Mouse (Mus musculus) forebrain, postnatal 0 days (tissue): ENCODE measurements around the gene Dnajc5g. TPM values are rescaled to one million over a fixed set of nuclear protein-coding genes. Genes with fewer than 3 reads are reported as not detected.

ENCODE experiments used
- ATAC-seq: fragments of 200-750 bp; cut with Nextera tagmentation; 2 replicates; pipeline ENCODE4 v1.8.0; 2017; ENCODE audit warnings: mild to moderate bottlenecking, moderate library complexity
- DNase-seq: peaks from one replicate; pipeline ENCODE4 v3.0.0-alpha.2; 2015
- H3K27ac ChIP-seq: fragments of 300-500 bp; sonication (generic); 2 replicates; pipeline ENCODE4 v1.5.1; 2014; ENCODE audit warnings: low read depth, mild to moderate bottlenecking, antibody characterized with exemption, low read length, moderate library complexity, mixed read lengths
- H3K27me3 ChIP-seq: fragments of 300-500 bp; sonication (generic); 2 replicates; pipeline ENCODE4 v1.6.1; 2014; ENCODE audit warnings: mild to moderate bottlenecking, low read length, mixed read lengths; ENCODE audit not compliant: insufficient read depth
- H3K36me3 ChIP-seq: fragments of 300-500 bp; sonication (generic); 2 replicates; pipeline ENCODE4 v1.6.1; 2014; ENCODE audit warnings: mild to moderate bottlenecking, moderate library complexity; ENCODE audit not compliant: insufficient read depth
- H3K4me1 ChIP-seq: fragments of 300-500 bp; sonication (generic); 2 replicates; pipeline ENCODE4 v1.6.1; 2014; ENCODE audit warnings: antibody characterized with exemption; ENCODE audit not compliant: insufficient read depth
- H3K4me2 ChIP-seq: fragments of 300-500 bp; sonication (generic); 2 replicates; pipeline ENCODE4 v1.6.1; 2014; ENCODE audit warnings: low read depth, mild to moderate bottlenecking, moderate library complexity
- H3K4me3 ChIP-seq: fragments of 300-500 bp; sonication (generic); 2 replicates; pipeline ENCODE4 v1.5.1; 2014; ENCODE audit warnings: low read depth, low read length, mixed read lengths
- H3K9ac ChIP-seq: fragments of 300-500 bp; sonication (generic); 2 replicates; pipeline ENCODE4 v1.6.1; 2014; ENCODE audit warnings: mild to moderate bottlenecking
- H3K9me3 ChIP-seq: fragments of 300-500 bp; sonication (generic); 2 replicates; pipeline ENCODE4 v1.6.1; 2016; ENCODE audit warnings: low read length
- CTCF ChIP-seq: sonication (generic); IDR thresholded peaks from 2 replicates; pipeline ENCODE4 v1.5.1; 2016; ENCODE audit warnings: antibody characterized with exemption, control low read depth, low read depth
- WGBS: fragments of 180-500 bp; shearing (Covaris S2); extraction: QIAGEN DNeasy Blood & Tissue Kit; methylation state at CpG from one replicate; pipeline ENCODE4 v1.1.7; 2014; 5-methylcytosine and 5-hydroxymethylcytosine counted together
- polyA plus RNA-seq: library from polyadenylated mRNA; unstranded; fragments of >200 nt; fragmentation: Nextera tagmentation; extraction: Ambion mirVana; gene quantifications from 2 replicates; pipeline ENCODE4 v1.2.1, GENCODE M21; 2015
- total RNA-seq: library from RNA; depleted of rRNA; stranded (reverse); fragments of >200 nt; gene quantifications from 2 replicates; pipeline ENCODE4 v1.2.3, GENCODE M21; 2014

The Dnajc5g gene
- total and polyA plus RNA-seq, 2 experiments from 2014 or later: not detected

GRCm38 (mm10) chr5:31136730-31137424 is 30.8 kb downstream of the Dnajc5g start:
- Histone ChIP-seq H3K9ac (no peak overlapping the region), H3K36me3 (peaks cover 5% of the 10 kb centered on the region; the same call in 1 of the 2 replicates), H3K4me1 (peaks cover 15% of the 10 kb centered on the region), H3K27ac (no peak overlapping the region), H3K27me3 (peaks cover 49% of the 10 kb centered on the region), H3K4me2 (peak overlapping the region; percentile 63), H3K9me3 (no peaks in the 10 kb centered on the region), H3K4me3 (peak overlapping the region; percentile 33)
- no peak for DNase-seq
- WGBS: 1% methylated on average over 33 of the region's 33 CpGs
- peak; percentile 6; the same call in 1 of the 2 replicates for ATAC-seq
- TF ChIP-seq CTCF: no peak; the same call in 1 of the 2 replicates

- H3K27me3 ChIP-seq: peaks cover 49% of the 10 kb centered on the region
- H3K4me2 ChIP-seq: peak overlapping the region; percentile 63
- H3K27ac ChIP-seq: no peak overlapping the region
- no peak for TF ChIP-seq CTCF
- H3K4me1 ChIP-seq: peaks cover 15% of the 10 kb centered on the region
- WGBS: under 1% methylated on average over 13 of the region's 13 CpGs
- no peak for ATAC-seq
- peak overlapping the region; percentile 33 for H3K4me3 ChIP-seq
- H3K9me3 ChIP-seq: no peaks in the 10 kb centered on the region
- H3K36me3 ChIP-seq: peaks cover 5% of the 10 kb centered on the region; the same call in 1 of the 2 replicates
- DNase-seq: no peak
- 0 out of 2 replicates have a peak overlapping the region, but pooled peaks have one; percentile 10 for H3K9ac ChIP-seq
Measured at GRCm38 (mm10) chr5:31137658-31138057, 31.6 kb downstream of the Dnajc5g start.

- H3K4me3 ChIP-seq: peak within 1 kb of the TSS; percentile 33
- no peaks in the 10 kb centered on the region for H3K9me3 ChIP-seq
- DNase-seq (no peak), ATAC-seq (peak; percentile 14; the same call in 1 of the 2 replicates)
- H3K4me2 ChIP-seq: peak within 1 kb of the TSS; percentile 63
- TF ChIP-seq CTCF: 0 out of 2 replicates have a peak, but pooled peaks have one; percentile 7
- H3K36me3 ChIP-seq: peaks cover 5% of the 10 kb centered on the region; the same call in 1 of the 2 replicates
- 2% methylated on average over 52 of the region's 52 CpGs for WGBS
- no peak within 1 kb of the TSS for H3K27ac ChIP-seq
- peaks cover 15% of the 10 kb centered on the region for H3K4me1 ChIP-seq
- H3K9ac ChIP-seq: 0 out of 2 replicates have a peak within 1 kb of the TSS, but pooled peaks have one; percentile 10
- H3K27me3 ChIP-seq: peaks cover 49% of the 10 kb centered on the region
Measured at GRCm38 (mm10) chr5:31138241-31138967, 32.3 kb downstream of the Dnajc5g start, which contains the start of gene Ucn. Gene Ucn, minus strand, starts transcription at chr5:31138829.

- no peak for DNase-seq
Measured at GRCm38 (mm10) chr5:31138968-31139425, 32.9 kb downstream of the Dnajc5g start.

GRCm38 (mm10) chr5:31149781-31150180 is 43.7 kb downstream of the Dnajc5g start:
- WGBS: 70% methylated on average over 4 of the region's 4 CpGs
- DNase-seq: no peak
- TF ChIP-seq CTCF: no peak
- Histone ChIP-seq H3K4me2 (no peak overlapping the region), H3K36me3 (0 out of 2 replicates have a peak, but pooled peaks cover 5% of the 10 kb centered on the region), H3K9ac (no peak overlapping the region), H3K4me3 (no peak overlapping the region), H3K27ac (no peak overlapping the region), H3K9me3 (no peaks in the 10 kb centered on the region), H3K4me1 (peaks cover 7% of the 10 kb centered on the region; the same call in 1 of the 2 replicates), H3K27me3 (no peaks in the 10 kb centered on the region)
- ATAC-seq: no peak

More at GRCm38 (mm10) chr5:31138968-31139425, 32.9 kb downstream of the Dnajc5g start:
- Histone ChIP-seq H3K9ac (no peak overlapping the region), H3K27me3 (peaks cover 44% of the 10 kb centered on the region), H3K4me1 (peaks cover 15% of the 10 kb centered on the region), H3K9me3 (no peaks in the 10 kb centered on the region), H3K4me3 (no peak overlapping the region), H3K36me3 (peaks cover 5% of the 10 kb centered on the region; the same call in 1 of the 2 replicates), H3K27ac (no peak overlapping the region), H3K4me2 (peak overlapping the region; percentile 63)
- no peak for TF ChIP-seq CTCF
- WGBS: 15% methylated on average over 9 of the region's 9 CpGs
- no peak for ATAC-seq

GRCm38 (mm10) chr5:31151746-31152145 is 45.7 kb downstream of the Dnajc5g start:
- H3K4me3 ChIP-seq: no peak overlapping the region
- H3K27me3 ChIP-seq: no peaks in the 10 kb centered on the region
- no peak for DNase-seq
- TF ChIP-seq CTCF: 0 out of 2 replicates have a peak, but pooled peaks have one; percentile 14
- H3K4me1 ChIP-seq: peaks cover 7% of the 10 kb centered on the region; the same call in 1 of the 2 replicates
- H3K9me3 ChIP-seq: no peaks in the 10 kb centered on the region
- no peak overlapping the region for H3K4me2 ChIP-seq
- no peak overlapping the region for H3K9ac ChIP-seq
- H3K27ac ChIP-seq: no peak overlapping the region
- WGBS: 92% methylated on average over 3 of the region's 3 CpGs
- ATAC-seq: no peak
- peaks cover 3% of the 10 kb centered on the region; the same call in 1 of the 2 replicates for H3K36me3 ChIP-seq
